In genomic region chr2:110863376-110863775, GRCm38 (mm10) we compare ENCODE assay signal across 22 mouse cellular contexts.
A peak's percentile ranks its signal among the peaks of the same experiment; 100 is the strongest.
DNase-seq lines count a peak whose midpoint lies in the region; ATAC-seq lines count a peak whose summit lies in the region.
"Had no signal": no experiment of that assay in that cellular context is flagged by ENCODE, and none has a peak within 500 bp of the region (broad histone marks: within the 10 kb centered on the region; RNA-seq: fewer than 3 reads in every experiment).

No protein-coding gene starts in this region.

- intact Hi-C loops in heart, postnatal 10 days (cut with DNase I): no loop called here
- intact Hi-C loops in heart, postnatal 36 days (cut with DNase I): no loop called here

- ATAC-seq in midbrain, embryonic 14.5 days (ENCODE audit: low FRiP score, low TSS enrichment): no peak
- no peak for ATAC-seq in forebrain, embryonic 15.5 days (replicated peaks)
- ATAC-seq: activated CD4-positive, CD25-positive, alpha-beta regulatory T cell, adult 4 months; forebrain, postnatal 0 days had no signal

- H3K4me2 ChIP-seq in midbrain, embryonic 14.5 days (ENCODE audit: low read length): no peak overlapping the region
- no peak overlapping the region for H3K4me2 ChIP-seq in forebrain, embryonic 15.5 days (replicated peaks)
- H3K4me2 ChIP-seq: hindbrain, embryonic 15.5 days; liver, embryonic 15.5 days; lung, embryonic 15.5 days had no signal

- H3K9ac ChIP-seq in midbrain, embryonic 14.5 days (replicated peaks; ENCODE audit: low read length): no peak overlapping the region
- H3K9ac ChIP-seq in forebrain, embryonic 15.5 days (replicated peaks): no peak overlapping the region
- H3K9ac ChIP-seq: forebrain, postnatal 0 days; hindbrain, embryonic 15.5 days; liver, embryonic 15.5 days; lung, embryonic 15.5 days had no signal

- WGBS in midbrain, embryonic 14.5 days: 91% methylated on average over 4 of the region's 4 CpGs
- WGBS in forebrain, embryonic 15.5 days: 93% methylated on average over 4 of the region's 4 CpGs

- H3K36me3 ChIP-seq in midbrain, embryonic 14.5 days (ENCODE audit: control insufficient read depth, insufficient read depth, low read length): no peaks in the 10 kb centered on the region
- H3K36me3 ChIP-seq in forebrain, embryonic 15.5 days: no peaks in the 10 kb centered on the region
- H3K36me3 ChIP-seq: heart, embryonic 10.5 days; hindbrain, embryonic 15.5 days; limb, embryonic 10.5 days; liver, embryonic 15.5 days; lung, embryonic 15.5 days; midbrain, embryonic 10.5 days had no signal

- H3K27ac ChIP-seq in midbrain, embryonic 14.5 days (replicated peaks; ENCODE audit: low read depth, low read length): no peak overlapping the region
- no peak overlapping the region for H3K27ac ChIP-seq in forebrain, embryonic 15.5 days (replicated peaks)
- H3K27ac ChIP-seq: heart, embryonic 10.5 days; hindbrain, embryonic 15.5 days; left cerebral cortex, adult 2 months; limb, embryonic 10.5 days; liver, embryonic 15.5 days; lung, embryonic 15.5 days; macrophage; midbrain, embryonic 10.5 days had no signal

- H3K4me3 ChIP-seq in midbrain, embryonic 14.5 days (replicated peaks; ENCODE audit: low read depth, low read length): no peak overlapping the region
- H3K4me3 ChIP-seq in forebrain, embryonic 15.5 days: no peak overlapping the region
- H3K4me3 ChIP-seq: heart, embryonic 10.5 days; hindbrain, embryonic 15.5 days; left cerebral cortex, adult 2 months; limb, embryonic 10.5 days; liver, embryonic 15.5 days; lung, embryonic 15.5 days; midbrain, embryonic 10.5 days had no signal

- H3K9me3 ChIP-seq in midbrain, embryonic 14.5 days (ENCODE audit: control insufficient read depth, low read length): no peaks in the 10 kb centered on the region
- H3K9me3 ChIP-seq in forebrain, embryonic 15.5 days: no peaks in the 10 kb centered on the region
- H3K9me3 ChIP-seq: heart, embryonic 10.5 days; hindbrain, embryonic 15.5 days; limb, embryonic 10.5 days; liver, embryonic 15.5 days; lung, embryonic 15.5 days; midbrain, embryonic 10.5 days had no signal

- H3K4me1 ChIP-seq in midbrain, embryonic 14.5 days (ENCODE audit: control insufficient read depth, insufficient read depth, low read length): no peaks in the 10 kb centered on the region
- H3K4me1 ChIP-seq in forebrain, embryonic 15.5 days: no peaks in the 10 kb centered on the region
- H3K4me1 ChIP-seq: heart, embryonic 10.5 days; hindbrain, embryonic 15.5 days; limb, embryonic 10.5 days; liver, embryonic 15.5 days; lung, embryonic 15.5 days; midbrain, embryonic 10.5 days had no signal

- peak; percentile 2 to 17 for DNase-seq in heart, postnatal 10 days
- DNase-seq in heart, postnatal 36 days: no peak
- DNase-seq in cerebellum, adult 11-12 months: peak; percentile 62
- peak; percentile 71 for DNase-seq in cerebellum, adult 9-11 months
- peak; percentile 65 for DNase-seq in gonadal fat pad, adult 2 months (ENCODE audit: low read depth)
- DNase-seq in midbrain, embryonic 14.5 days: no peak
- DNase-seq: adrenal gland, postnatal 10 days; forebrain, postnatal 0 days; gastrocnemius, postnatal 25 days; kidney, adult 2 months; kidney, postnatal 10 days; liver had no signal

- H3K27me3 ChIP-seq in midbrain, embryonic 14.5 days (ENCODE audit: control insufficient read depth, insufficient read depth, low read length): no peaks in the 10 kb centered on the region
- no peaks in the 10 kb centered on the region for H3K27me3 ChIP-seq in forebrain, embryonic 15.5 days
- H3K27me3 ChIP-seq: hindbrain, embryonic 15.5 days; liver, embryonic 15.5 days; lung, embryonic 15.5 days had no signal

Comparison
In these comparisons a context has a peak if more than half of its experiments do, and no peak if none do; other contexts are left out.
1. DNase-seq: peak in heart, postnatal 10 days (2 of 2), cerebellum, adult 11-12 months (single experiment), cerebellum, adult 9-11 months (single experiment) and gonadal fat pad, adult 2 months (single experiment); none in heart, postnatal 36 days (0 of 2) and midbrain, embryonic 14.5 days (single experiment).